Mouse (Mus musculus) lung, adult 2 months (tissue): ENCODE results near the gene Cdv3. TPM values are rescaled to one million over a fixed set of nuclear protein-coding genes. Genes with fewer than 3 reads are reported as not detected.

Experiments
- DNase-seq: peaks from one replicate; pipeline ENCODE4 v3.0.0; 2022
- H3K4me1 ChIP-seq: fragments of 200-500 bp; 2 replicates; pipeline ENCODE4 v1.6.1; 2011; ENCODE audit warnings: low read length; ENCODE audit not compliant: control insufficient read depth, insufficient read depth
- H3K4me3 ChIP-seq: fragments of 200-500 bp; replicated peaks from 2 replicates; pipeline ENCODE3; 2011; ENCODE audit warnings: low read depth, mild to moderate bottlenecking, control low read depth, low read length; ENCODE audit errors: extremely low read depth
- CTCF ChIP-seq: fragments of 200-500 bp; IDR thresholded peaks from 2 replicates; pipeline ENCODE4 v1.5.1; 2011; ENCODE audit warnings: mild to moderate bottlenecking, low read length, control low read depth; ENCODE audit not compliant: insufficient read depth
- POLR2A ChIP-seq: fragments of 200-500 bp; IDR thresholded peaks from 2 replicates; pipeline ENCODE4 v1.6.1; 2011; ENCODE audit warnings: low read depth, mild to moderate bottlenecking, control low read depth, low read length, borderline replicate concordance; ENCODE audit errors: extremely low read depth
- WGBS: fragments of 180-500 bp; shearing (Covaris S2); methylation state at CpG from one replicate; pipeline ENCODE4 v1.1.7; 2018; 5-methylcytosine and 5-hydroxymethylcytosine counted together
- polyA plus RNA-seq: library from polyadenylated mRNA; depleted of rRNA; stranded (reverse); fragments of >200 nt; gene quantifications from 2 replicates; pipeline ENCODE4 v1.2.3, GENCODE M21; 2012

The Cdv3 gene
- polyA plus RNA-seq, 1 experiment = 31.5 TPM

- Histone ChIP-seq H3K4me1 (peaks cover 2% of the 10 kb centered on the region), H3K4me3 (no peak overlapping the region)
- DNase-seq = no peak
- WGBS = 50% methylated on average over 10 of the region's 10 CpGs
- TF ChIP-seq POLR2A (no peak), CTCF (no peak)
Observed at GRCm38 (mm10) chr9:103387011-103387653, 21.5 kb upstream of the Cdv3 start.

- Histone ChIP-seq H3K4me3 (no peak overlapping the region), H3K4me1 (peaks cover 2% of the 10 kb centered on the region)
- 72% methylated on average over 5 of the region's 5 CpGs for WGBS
- no peak for TF ChIP-seq POLR2A
- TF ChIP-seq CTCF = no peak
- DNase-seq = no peak
Observed at GRCm38 (mm10) chr9:103386573-103386972, 20.9 kb upstream of the Cdv3 start.

- DNase-seq = no peak
- peaks cover 2% of the 10 kb centered on the region for H3K4me1 ChIP-seq
- no peak overlapping the region for H3K4me3 ChIP-seq
- no peak for TF ChIP-seq POLR2A
- 50% methylated on average over 1 of the region's 1 CpGs for WGBS
Observed at GRCm38 (mm10) chr9:103385600-103385999, 20.0 kb upstream of the Cdv3 start.

- peaks cover 2% of the 10 kb centered on the region; the same call in 1 of the 2 replicates for H3K4me1 ChIP-seq
- WGBS = 78% methylated on average over 4 of the region's 4 CpGs
- TF ChIP-seq CTCF = no peak
- no peak for TF ChIP-seq POLR2A
- no peak for DNase-seq
- no peak overlapping the region for H3K4me3 ChIP-seq
Observed at GRCm38 (mm10) chr9:103384141-103384796, 18.6 kb upstream of the Cdv3 start.

GRCm38 (mm10) chr9:103383576-103383975 is 17.9 kb upstream of the Cdv3 start:
- Histone ChIP-seq H3K4me3 (no peak overlapping the region), H3K4me1 (peaks cover 2% of the 10 kb centered on the region; the same call in 1 of the 2 replicates)
- no peak for DNase-seq
- WGBS = 93% methylated on average over 1 of the region's 1 CpGs
- TF ChIP-seq CTCF (no peak), POLR2A (no peak)

GRCm38 (mm10) chr9:103382989-103383388 is 17.3 kb upstream of the Cdv3 start:
- no peak for DNase-seq
- Histone ChIP-seq H3K4me1 (peaks cover 2% of the 10 kb centered on the region; the same call in 1 of the 2 replicates), H3K4me3 (no peak overlapping the region)
- 44% methylated on average over 6 of the region's 6 CpGs for WGBS
- TF ChIP-seq CTCF (no peak), POLR2A (no peak)

GRCm38 (mm10) chr9:103380566-103380965 is 14.9 kb upstream of the Cdv3 start:
- TF ChIP-seq CTCF = no peak
- TF ChIP-seq POLR2A = no peak
- 86% methylated on average over 4 of the region's 4 CpGs for WGBS
- peaks cover 2% of the 10 kb centered on the region; the same call in 1 of the 2 replicates for H3K4me1 ChIP-seq
- DNase-seq = no peak
- H3K4me3 ChIP-seq = no peak overlapping the region

GRCm38 (mm10) chr9:103379199-103379598 is 13.6 kb upstream of the Cdv3 start:
- 69% methylated on average over 9 of the region's 9 CpGs for WGBS
- no peak for DNase-seq
- TF ChIP-seq CTCF (no peak), POLR2A (no peak)
- H3K4me3 ChIP-seq = no peak overlapping the region
- H3K4me1 ChIP-seq = peaks cover 2% of the 10 kb centered on the region; the same call in 1 of the 2 replicates

GRCm38 (mm10) chr9:103378686-103379085 is 13.0 kb upstream of the Cdv3 start:
- Histone ChIP-seq H3K4me1 (peaks cover 2% of the 10 kb centered on the region; the same call in 1 of the 2 replicates), H3K4me3 (no peak overlapping the region)
- no peak for DNase-seq
- TF ChIP-seq POLR2A = no peak
- TF ChIP-seq CTCF = no peak
- WGBS = 68% methylated on average over 10 of the region's 10 CpGs
